Comparison of ENCODE assay signal across 14 mouse cellular contexts in genomic region chr12:5334956-5335355, GRCm38 (mm10). TPM values are rescaled to one million over a fixed set of nuclear protein-coding genes. Genes with fewer than 3 reads are reported as not detected.
"Had no signal": no experiment of that assay in that cellular context is flagged by ENCODE, and none has a peak within 500 bp of the region (broad histone marks: within the 10 kb centered on the region; RNA-seq: fewer than 3 reads in every experiment).

No protein-coding gene starts in this region.

- DNase-seq: kidney, adult 8-10 months; kidney, postnatal 25 days; layer of hippocampus, adult 9-11 months; liver, embryonic 13.5 days; lung, adult 2 months; lung, postnatal 14 days; lung, postnatal 4 days; retina, postnatal 1 day; right cerebral cortex, postnatal 25 days; spleen, adult 18-20 months; thymus, postnatal 25 days had no signal

RNA-seq across cellular contexts. Expression of gene Klhl29, which starts 40.5 kb away (rescaled TPM):
- total RNA-seq: megakaryocyte progenitor cell, adult 5-6 weeks; megakaryocyte-erythroid progenitor cell, adult 5-6 weeks; monocyte, adult 5-6 weeks had no signal
